Comparison of ENCODE assay signal across 13 mouse cellular contexts in genomic region chr11:8602606-8603005, GRCm38 (mm10).
DNase-seq lines count a peak whose midpoint lies in the region; ATAC-seq and TF ChIP-seq lines count a peak whose summit lies in the region.
"Had no signal": no experiment of that assay in that cellular context is flagged by ENCODE, and none has a peak within 500 bp of the region (broad histone marks: within the 10 kb centered on the region; RNA-seq: fewer than 3 reads in every experiment).

No protein-coding gene starts in this region.

- no peaks in the 10 kb centered on the region for H3K4me1 ChIP-seq in forebrain, postnatal 0 days (ENCODE audit: insufficient read depth)
- H3K4me1 ChIP-seq in forebrain, embryonic 11.5 days (replicated peaks; ENCODE audit: control insufficient read depth, insufficient read depth, low read length) = peaks cover 4% of the 10 kb centered on the region
- peaks cover 71% of the 10 kb centered on the region for H3K4me1 ChIP-seq in bone marrow macrophage, adult 2 months (ENCODE audit: control insufficient read depth, insufficient read depth, low read length)

- H3K27me3 ChIP-seq in forebrain, postnatal 0 days (ENCODE audit: insufficient read depth, low read length) = no peaks in the 10 kb centered on the region
- no peaks in the 10 kb centered on the region for H3K27me3 ChIP-seq in forebrain, embryonic 11.5 days (ENCODE audit: control insufficient read depth, insufficient read depth, low read length)
- H3K27me3 ChIP-seq: heart, embryonic 12.5 days; limb, embryonic 15.5 days had no signal

- DNase-seq in forebrain, postnatal 0 days = peak; percentile 53
- DNase-seq in forebrain, embryonic 11.5 days (ENCODE audit: low spot score) = no peak
- peak; percentile 79 for DNase-seq in left cerebral cortex, postnatal 4 days
- no peak for DNase-seq in left cerebral cortex, adult 9 months (ENCODE audit: low spot score in 2 of 2)
- DNase-seq in gastrocnemius, postnatal 25 days = peak; percentile 48
- no peak for DNase-seq in left cerebral cortex, postnatal 25 days (ENCODE audit: low spot score in 2 of 2)
- DNase-seq: adrenal gland, adult 8-10 months; kidney, adult 9 months; kidney, postnatal 4 days; thymus, postnatal 4 days had no signal

- WGBS in forebrain, postnatal 0 days = 50% methylated on average over 1 of the region's 1 CpGs
- 95% methylated on average over 1 of the region's 1 CpGs for WGBS in forebrain, embryonic 11.5 days

- no peak overlapping the region for H3K4me3 ChIP-seq in forebrain, postnatal 0 days (ENCODE audit: low read depth, low read length)
- no peak overlapping the region for H3K4me3 ChIP-seq in forebrain, embryonic 11.5 days (ENCODE audit: low read depth, low read length)
- no peak overlapping the region for H3K4me3 ChIP-seq in bone marrow macrophage, adult 2 months (ENCODE audit: insufficient read depth, low read length)
- H3K4me3 ChIP-seq: heart, embryonic 12.5 days; limb, embryonic 15.5 days had no signal

- TF ChIP-seq CTCF in forebrain, postnatal 0 days (IDR thresholded peaks at IDR 0.05; ENCODE audit: low read depth) = no peak
- TF ChIP-seq CTCF in bone marrow macrophage, adult 2 months (IDR thresholded peaks at IDR 0.05; ENCODE audit: low read depth, low read length) = no peak

- H3K9me3 ChIP-seq in forebrain, postnatal 0 days (ENCODE audit: low read length) = no peaks in the 10 kb centered on the region
- no peaks in the 10 kb centered on the region for H3K9me3 ChIP-seq in forebrain, embryonic 11.5 days (ENCODE audit: control insufficient read depth, low read length)
- H3K9me3 ChIP-seq: heart, embryonic 12.5 days; limb, embryonic 15.5 days had no signal

- intact Hi-C loops in left cerebral cortex, postnatal 4 days (cut with DNase I) = no loop called here
- intact Hi-C loops in left cerebral cortex, postnatal 25 days (cut with DNase I) = no loop called here

- H3K27ac ChIP-seq in forebrain, postnatal 0 days (ENCODE audit: low read depth, low read length) = no peak overlapping the region
- H3K27ac ChIP-seq in forebrain, embryonic 11.5 days (ENCODE audit: low read depth, low read length) = no peak overlapping the region
- peak overlapping the region; percentile 1; the same call in 1 of the 2 replicates for H3K27ac ChIP-seq in bone marrow macrophage, adult 2 months (ENCODE audit: insufficient read depth, low read depth, low read length)

- no peak overlapping the region for H3K9ac ChIP-seq in forebrain, postnatal 0 days
- H3K9ac ChIP-seq in forebrain, embryonic 11.5 days (ENCODE audit: low read length) = no peak overlapping the region
- H3K9ac ChIP-seq: heart, embryonic 12.5 days; limb, embryonic 15.5 days had no signal

- TF ChIP-seq POLR2A in bone marrow macrophage, adult 2 months (IDR thresholded peaks at IDR 0.05; ENCODE audit: borderline replicate concordance, low read depth, low read length) = no peak

- H3K4me2 ChIP-seq in forebrain, postnatal 0 days (ENCODE audit: low read depth) = no peak overlapping the region
- H3K4me2 ChIP-seq in forebrain, embryonic 11.5 days (ENCODE audit: low read depth, low read length, severe bottlenecking) = no peak overlapping the region
- H3K4me2 ChIP-seq: heart, embryonic 12.5 days; limb, embryonic 15.5 days had no signal

- ATAC-seq in forebrain, postnatal 0 days = peak; percentile 78
- ATAC-seq in forebrain, embryonic 11.5 days (replicated peaks; ENCODE audit: low FRiP score) = no peak

- H3K36me3 ChIP-seq in forebrain, postnatal 0 days (ENCODE audit: insufficient read depth) = no peaks in the 10 kb centered on the region
- no peaks in the 10 kb centered on the region for H3K36me3 ChIP-seq in forebrain, embryonic 11.5 days (ENCODE audit: control insufficient read depth, insufficient read depth, low read length)

Comparison
In these comparisons a context has a peak if more than half of its experiments do, and no peak if none do; other contexts are left out.
1. DNase-seq: peak in forebrain, postnatal 0 days (single experiment), left cerebral cortex, postnatal 4 days (single experiment) and gastrocnemius, postnatal 25 days (single experiment); none in forebrain, embryonic 11.5 days (single experiment), left cerebral cortex, adult 9 months (0 of 2) and left cerebral cortex, postnatal 25 days (0 of 2).